Mouse (Mus musculus): Measurements from ENCODE around the gene Ly6g5b. TPM values are rescaled to one million over a fixed set of nuclear protein-coding genes. Genes with fewer than 3 reads are reported as not detected.

Ly6g5b gene
- polyA plus RNA-seq (2015; fragmentation: Nextera tagmentation; extraction: Ambion mirVana) = 0.48 and 0.59 TPM in 2 replicates

DNA sequence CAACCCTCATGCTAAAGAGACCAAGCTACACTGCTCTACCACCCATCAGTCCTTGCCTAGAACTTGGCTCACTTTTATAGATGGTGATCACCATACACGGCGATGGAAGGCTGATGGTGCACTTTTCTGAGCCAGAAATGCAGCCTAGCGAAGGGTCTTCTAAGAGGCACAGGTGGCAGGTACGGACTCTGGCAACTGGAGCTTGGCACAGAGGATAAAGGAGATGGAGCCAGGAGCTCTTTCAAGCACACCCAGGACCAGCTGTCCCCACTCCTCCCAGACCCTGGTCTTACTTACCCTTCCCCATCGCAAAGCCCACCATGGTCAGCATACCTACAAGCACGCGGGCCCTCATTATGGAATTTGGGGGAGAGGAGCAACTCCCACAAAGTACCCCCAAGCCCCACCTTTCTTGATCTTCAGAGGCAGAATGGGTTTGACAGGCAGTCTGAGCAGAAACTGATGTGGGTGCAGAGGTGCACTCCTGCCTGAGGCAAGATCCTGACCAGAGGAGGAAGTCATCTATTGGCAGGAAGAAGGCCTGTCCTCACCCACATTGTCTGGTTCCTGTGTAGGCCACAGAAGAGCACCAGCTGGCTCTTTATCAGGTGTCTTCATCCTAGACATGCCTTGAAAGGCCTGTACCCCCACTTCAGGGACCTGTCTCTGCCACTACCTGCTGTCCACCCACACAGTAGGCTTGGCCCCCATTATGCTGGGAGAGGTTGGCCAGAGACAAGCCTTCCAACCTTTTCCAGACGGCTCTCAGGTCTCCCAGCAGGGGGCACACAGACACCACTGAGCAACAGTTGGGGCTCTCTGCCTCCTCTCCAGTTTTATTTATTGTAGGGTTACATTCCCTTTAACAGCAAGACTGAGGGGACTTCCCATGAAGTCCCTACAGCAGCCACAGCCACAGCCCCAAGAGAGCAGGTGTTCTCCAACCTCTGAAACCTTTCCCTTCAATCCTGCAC, at the start of gene Ly6g5b:
TSS of gene Ly6g5b (minus strand) at position 383 of the 974 bp plus-strand sequence.

DNA sequence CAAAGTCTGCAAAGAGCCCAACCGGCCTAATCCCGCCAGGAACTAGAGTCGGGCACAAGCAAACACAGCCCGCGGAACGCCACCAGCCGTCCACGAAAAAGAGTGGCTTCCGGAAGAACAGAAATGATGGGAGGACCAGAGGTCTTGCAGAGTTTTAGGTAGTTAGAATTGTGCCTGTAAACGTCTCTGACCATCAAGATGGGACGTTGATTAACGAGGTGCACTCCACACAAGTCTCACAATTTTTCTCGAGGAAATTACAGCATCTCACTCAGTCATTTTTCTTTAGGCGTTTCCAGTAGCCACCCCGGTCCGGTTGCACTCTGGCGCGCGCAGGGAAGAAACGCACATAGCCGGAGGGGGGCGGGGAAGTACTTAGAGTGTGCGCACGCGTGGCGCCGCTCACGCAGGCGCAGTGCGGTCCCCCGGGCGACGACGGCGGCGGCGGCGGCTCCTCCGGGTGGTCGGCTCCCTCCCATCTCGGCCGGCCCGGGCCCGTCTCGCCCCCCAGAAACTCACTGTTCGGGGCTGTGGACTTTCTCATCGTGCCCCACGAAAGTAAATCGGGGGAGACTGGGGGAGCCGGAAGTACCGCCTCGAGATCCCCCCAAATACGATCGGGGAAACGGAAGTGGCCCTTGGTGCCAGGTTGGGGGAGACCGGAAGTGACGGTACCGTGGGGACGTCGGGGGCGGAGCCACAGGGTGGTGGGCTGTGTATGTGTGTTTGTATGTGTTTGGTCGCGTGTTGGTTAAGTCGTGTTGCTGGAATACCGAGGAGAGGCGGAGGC, 19.8 kb upstream of the Ly6g5b start, which contains the start of gene Bag6:
TSS of gene Bag6 (plus strand) at position 378 of the 790 bp plus-strand sequence.

GRCm38 (mm10) chr17:35131500-35132173, 16.4 kb upstream of the Ly6g5b start, which contains the start of gene Apom:
Gene Apom (minus strand): TSS chr17:35132050.

DNA sequence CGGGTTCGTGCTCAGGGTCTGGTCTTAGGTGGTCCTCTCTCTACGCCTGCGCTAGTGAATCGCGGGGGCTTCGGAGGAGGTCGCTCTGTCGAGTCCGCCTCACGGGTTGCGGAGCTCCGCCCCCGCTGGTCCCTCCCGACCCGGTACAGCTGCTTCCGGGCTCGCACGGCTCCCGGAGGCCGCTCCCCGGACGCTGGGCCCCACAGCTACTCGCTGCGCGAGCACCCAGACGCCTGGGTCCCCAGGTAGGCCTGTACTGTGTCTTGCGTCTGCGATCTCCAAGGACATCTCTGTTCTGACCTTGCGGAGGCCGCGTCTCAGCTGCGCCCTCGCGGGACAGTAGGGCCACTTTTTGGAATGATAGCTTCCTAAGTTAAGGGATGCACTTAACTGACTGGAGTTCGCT, 11.0 kb upstream of the Ly6g5b start, which contains the start of gene D17H6S53E:
TSS of gene D17H6S53E (plus strand) at position 168 of the 406 bp plus-strand sequence.

DNA sequence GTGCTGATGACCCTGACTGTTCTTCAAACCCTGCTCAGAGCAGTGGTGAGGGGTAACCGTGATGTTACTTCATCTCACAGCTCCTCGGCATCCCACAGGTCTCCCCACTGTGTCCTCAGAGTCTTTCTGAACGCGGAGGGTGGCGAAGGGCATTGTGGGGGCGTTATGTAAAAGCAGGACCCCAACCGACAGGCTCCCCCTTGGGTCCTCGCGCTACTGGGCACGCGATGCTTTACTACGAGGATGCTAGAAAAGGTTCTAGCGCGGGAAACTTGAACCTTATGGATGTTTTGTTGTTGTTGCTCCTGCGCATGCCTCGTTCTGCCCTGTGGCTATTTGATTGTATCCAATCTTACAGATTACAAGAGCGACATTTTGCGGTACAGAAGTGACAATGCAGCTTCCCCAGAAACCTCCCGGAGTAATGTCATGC, 6.7 kb upstream of the Ly6g5b start, which contains the start of gene Csnk2b:
TSS of gene Csnk2b (minus strand) at position 183 of the 433 bp plus-strand sequence.

GRCm38 (mm10) chr17:35121143-35121799, 6.0 kb upstream of the Ly6g5b start, which contains the start of gene Gpank1:
Gene Gpank1 (plus strand): TSS chr17:35121455.

GRCm38 (mm10) chr17:35108097-35108496, 7.1 kb downstream of the Ly6g5b start, which contains the start of gene Ly6g5c:
Gene Ly6g5c (plus strand): TSS chr17:35108279.

DNA sequence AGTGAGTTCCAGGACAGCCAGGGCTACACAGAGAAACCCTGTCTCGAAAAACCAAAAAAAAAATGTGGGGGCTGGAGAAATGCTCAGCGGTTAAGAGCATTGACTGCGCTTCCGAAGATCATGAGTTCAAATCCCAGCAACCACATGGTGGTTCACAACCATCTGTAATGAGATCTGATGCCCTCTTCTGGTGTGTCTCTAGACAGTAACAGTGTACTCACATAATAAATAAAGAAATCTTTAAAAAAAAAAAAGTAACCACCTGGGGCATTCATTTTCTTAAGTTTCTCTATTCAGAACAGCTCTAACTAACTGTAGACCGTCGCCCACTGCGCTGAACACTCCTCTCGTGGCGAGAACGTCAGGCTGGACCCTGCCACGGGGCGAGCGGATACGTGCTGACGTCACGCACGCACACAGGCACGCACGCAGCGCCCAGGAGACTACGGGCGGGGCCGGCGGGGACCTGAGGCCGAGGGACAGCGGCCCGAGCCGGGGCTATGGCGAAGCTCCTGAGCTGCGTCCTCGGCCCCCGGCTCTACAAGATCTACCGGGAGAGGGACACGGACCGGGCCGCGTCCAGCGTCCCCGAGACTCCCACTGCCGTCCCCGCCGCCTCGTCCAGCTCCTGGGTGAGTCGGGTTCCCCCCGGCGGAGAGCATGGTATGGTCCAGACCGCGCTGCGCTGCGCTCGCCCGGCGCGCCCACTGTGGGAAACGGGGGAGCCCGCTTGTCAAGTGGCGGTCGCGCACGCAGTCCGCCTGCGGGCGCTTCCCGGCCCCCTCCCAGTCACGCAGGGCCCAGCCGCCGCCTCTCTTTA, 26.2 kb downstream of the Ly6g5b start, which contains the start of gene Abhd16a:
TSS of gene Abhd16a (plus strand) at position 439 of the 820 bp plus-strand sequence.

DNA sequence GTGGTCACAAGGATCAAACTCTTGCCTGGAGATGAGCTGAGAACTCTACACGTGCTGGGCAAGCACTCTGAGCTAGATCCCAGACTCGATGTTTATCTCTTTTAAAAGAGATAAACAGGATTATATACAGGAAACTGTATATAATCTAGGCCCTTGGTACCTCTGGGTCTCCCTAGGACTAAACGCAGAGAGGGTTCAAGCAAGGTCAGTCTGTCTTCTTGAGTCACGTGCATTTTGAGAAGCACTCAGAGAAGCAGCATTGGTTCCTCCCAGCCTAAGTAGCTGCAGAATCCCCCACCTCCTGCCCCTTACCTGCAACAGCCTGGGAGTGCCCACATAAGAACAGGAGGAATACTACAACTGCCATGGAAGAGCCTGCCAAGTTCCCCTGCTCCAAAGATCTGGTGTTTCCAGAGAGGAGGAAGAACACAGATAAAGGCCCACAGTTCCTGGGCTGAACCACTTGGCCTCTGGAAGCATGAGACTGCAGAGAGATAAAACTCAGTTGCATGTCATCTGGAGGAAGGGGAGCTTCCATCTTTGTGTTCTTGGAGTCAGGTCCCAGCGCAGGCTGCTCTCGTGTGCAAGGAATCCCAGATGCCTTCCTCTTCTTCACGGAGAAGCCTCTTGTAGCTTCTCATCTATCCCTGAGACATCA, 29.9 kb downstream of the Ly6g5b start, which contains the start of gene Ly6g6f:
TSS of gene Ly6g6f (minus strand) at position 403 of the 658 bp plus-strand sequence.

GRCm38 (mm10) chr17:35077786-35078233, 37.4 kb downstream of the Ly6g5b start, which contains the start of gene Ly6g6d:
Gene Ly6g6d (minus strand): TSS chr17:35078065.

DNA sequence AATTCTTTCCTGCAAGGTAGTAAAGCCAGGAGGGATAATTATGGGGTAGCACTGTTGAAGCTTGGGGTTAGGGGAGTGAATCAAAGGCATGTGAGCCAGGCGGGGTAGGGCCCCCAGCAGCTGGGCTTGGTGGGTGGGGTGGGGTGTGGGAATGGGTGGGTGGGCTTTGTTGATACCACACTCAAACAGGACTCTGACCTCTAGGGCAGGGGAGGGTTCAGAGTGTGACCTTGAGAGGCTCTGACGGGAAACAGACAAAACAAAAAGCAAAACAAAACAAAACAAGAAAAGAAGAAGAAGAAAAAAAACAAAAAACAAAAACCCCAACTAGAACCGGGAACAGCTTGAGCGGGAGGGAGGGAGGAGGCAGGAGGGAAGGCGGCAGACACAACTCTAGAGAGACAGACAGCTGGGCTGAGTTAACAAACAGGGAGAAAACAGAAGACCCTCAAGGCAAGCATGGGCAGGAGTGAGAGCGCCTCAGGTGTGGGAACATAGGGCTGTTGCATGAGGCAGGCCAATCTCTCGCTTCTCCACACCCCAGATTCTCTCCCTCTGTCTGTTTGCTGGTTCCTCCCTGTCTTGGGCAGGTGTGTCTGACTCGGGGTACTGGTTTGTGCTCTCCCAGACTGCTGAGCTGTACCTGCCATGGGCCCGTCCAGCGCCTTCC, 38.6 kb downstream of the Ly6g5b start, which contains the start of gene Ly6g6e:
TSS of gene Ly6g6e (plus strand) at position 396 of the 670 bp plus-strand sequence.

GRCm38 (mm10) chr17:35066084-35066483, 49.1 kb downstream of the Ly6g5b start, which contains the start of gene Mpig6b:
Gene Mpig6b (minus strand): TSS chr17:35066184.

GRCm38 (mm10) chr17:35064951-35065947, 50.0 kb downstream of the Ly6g5b start, which contains the start of gene Ly6g6c:
Gene Ly6g6c (plus strand): TSS chr17:35065388.

Measured in neural tube, postnatal 0 days (tissue).